Mouse (Mus musculus) heart, postnatal 25 days (tissue): ENCODE data around the gene Rbfox1. TPM values are rescaled to one million over a fixed set of nuclear protein-coding genes. Genes with fewer than 3 reads are reported as not detected.

Experiments
- DNase-seq: peaks from one replicate; pipeline ENCODE4 v3.0.0; 2022; ENCODE audit warnings: low spot score
- intact Hi-C: fragments of 180-260 bp; cut with DNase I; formaldehyde crosslinking; loops from one replicate; pipeline ENCODE4 v1.15.1; 2025
- total RNA-seq, 2 experiments: library from RNA; stranded (reverse); gene quantifications; 2 replicates each; pipeline ENCODE4 v1.2.3; 2021

Rbfox1 gene
- total RNA-seq, 2 experiments from 2014 or later = 47.7 to 48.6 TPM

DNA sequence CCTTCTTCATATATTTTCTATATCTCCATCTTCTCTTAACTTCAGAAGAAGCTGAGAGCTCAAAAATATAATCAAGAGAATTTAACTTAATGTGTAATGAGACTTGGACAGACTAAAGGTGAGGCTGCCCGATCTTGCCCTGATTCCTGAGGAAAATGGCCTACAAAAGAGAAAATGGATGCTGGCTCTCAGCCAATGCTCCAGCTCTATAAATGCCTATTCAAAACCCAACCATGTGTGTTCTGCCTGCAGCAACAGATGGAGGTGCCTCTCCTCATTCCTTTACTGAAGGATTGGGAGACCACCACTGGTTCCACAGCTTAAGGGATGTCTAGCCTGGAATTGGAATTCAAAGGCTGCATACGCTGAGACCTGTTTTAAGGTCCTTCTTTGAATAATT, 861.0 kb downstream of the Rbfox1 start:
- intact Hi-C loops = no loop called here
- no peak for DNase-seq

DNA sequence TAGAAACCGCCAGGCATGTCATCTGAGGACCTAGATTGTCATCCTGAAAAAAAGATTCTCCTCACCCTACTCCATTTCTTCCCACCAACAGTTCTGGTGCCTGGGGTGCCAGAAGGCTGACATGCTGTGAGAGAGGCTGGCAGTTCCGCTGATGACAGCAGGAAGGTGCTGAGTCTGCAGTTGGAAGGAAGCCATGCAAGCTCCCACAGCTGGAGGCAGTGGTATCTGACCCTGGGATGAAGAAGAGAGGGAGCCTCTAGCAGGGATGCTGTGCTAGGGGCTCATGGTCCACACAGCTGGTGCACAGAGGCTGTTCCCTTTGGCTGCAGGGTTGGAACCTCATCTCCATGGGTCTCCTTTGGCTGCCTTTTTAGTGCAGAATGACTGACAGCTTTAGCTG, 865.3 kb downstream of the Rbfox1 start:
- intact Hi-C loops = no loop called here
- DNase-seq = no peak

DNA sequence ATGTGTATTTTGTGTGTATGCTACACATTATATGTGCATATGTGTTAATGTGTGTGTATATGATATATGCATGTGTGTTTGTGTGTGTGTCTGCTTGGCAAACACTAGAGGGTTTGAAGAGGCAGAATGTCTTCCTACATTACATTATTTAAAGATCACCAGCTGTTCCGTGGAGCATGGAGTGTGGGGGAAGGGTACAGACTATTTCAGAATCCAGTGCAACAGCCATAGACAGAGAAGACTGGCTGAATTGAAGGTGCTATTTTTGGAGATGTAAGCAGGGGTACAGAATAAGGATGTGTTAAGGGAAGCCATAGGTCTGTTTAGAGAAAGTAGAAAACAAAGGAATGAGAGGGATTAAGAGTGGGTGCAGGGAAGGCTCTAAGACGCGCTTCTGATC, 869.7 kb downstream of the Rbfox1 start:
- intact Hi-C loops = no loop called here
- DNase-seq = no peak

DNA sequence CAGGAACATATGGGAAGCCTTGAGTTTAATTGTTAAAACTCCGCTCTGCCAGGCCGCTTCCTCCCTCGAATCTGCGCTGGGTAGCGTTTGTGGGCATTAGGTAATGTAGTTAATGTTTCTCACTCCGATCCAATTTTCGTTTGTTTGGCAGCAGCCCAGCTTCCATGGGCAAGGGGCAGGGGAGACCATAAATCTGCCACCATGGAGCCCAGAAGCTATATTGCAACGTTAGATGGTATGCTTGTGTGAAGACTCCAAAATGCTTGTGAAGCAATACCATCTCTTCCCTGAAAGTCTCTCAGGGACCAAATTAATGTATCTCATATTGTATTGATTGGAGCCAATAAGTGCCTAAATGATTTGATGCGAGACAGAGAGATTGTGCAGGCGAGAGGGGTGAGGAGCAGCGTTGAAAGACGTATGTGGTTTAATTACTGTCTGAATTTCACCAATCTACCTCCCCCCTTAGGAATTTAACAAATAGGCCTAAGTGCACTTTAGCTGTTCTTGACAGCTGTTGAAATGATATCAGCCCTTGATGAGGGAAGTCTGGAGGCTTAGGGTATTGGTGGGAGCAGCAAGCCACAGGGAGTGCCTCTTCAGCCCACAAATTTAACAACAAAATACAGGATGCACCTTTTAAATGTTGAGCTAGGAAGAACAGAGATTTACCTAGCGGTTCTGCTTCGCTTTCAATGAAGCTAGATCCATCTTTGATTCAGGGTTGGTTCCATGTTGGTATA, 884.5 kb downstream of the Rbfox1 start:
- intact Hi-C loops = no loop called here
- DNase-seq = no peak

DNA sequence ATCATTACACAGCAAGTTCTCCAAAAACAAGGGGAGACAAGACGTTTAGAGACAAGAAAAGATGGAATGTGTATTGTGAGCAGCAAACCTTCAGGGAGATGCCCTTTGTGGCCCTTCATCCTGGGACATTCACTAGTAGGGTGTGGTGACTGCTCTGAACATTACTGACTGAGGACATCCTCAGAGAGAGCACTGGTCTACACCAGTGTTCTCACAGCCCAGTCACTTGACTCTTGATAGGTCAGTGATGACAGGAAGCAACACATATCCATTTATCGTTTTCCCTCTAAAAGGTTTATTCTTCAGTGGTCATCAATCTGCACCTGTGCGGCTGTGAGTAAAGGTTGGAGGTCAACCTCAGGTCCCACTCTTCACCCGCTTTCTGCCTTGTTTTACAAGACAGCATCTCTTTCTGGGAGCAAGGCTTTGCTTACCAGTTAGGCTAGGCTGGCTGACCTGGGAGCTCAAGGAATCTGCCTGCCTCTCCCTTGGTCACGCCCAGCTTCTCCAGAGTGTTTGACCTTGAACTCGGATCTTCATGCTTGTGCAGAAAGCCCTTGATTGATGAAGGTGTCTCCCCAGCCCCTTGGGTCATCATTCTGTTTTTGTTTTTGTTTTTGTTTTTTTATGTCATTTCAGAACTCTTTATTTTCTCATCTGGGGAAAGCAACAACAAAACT, 892.5 kb downstream of the Rbfox1 start:
- no peak for DNase-seq
- intact Hi-C loops = no loop called here

DNA sequence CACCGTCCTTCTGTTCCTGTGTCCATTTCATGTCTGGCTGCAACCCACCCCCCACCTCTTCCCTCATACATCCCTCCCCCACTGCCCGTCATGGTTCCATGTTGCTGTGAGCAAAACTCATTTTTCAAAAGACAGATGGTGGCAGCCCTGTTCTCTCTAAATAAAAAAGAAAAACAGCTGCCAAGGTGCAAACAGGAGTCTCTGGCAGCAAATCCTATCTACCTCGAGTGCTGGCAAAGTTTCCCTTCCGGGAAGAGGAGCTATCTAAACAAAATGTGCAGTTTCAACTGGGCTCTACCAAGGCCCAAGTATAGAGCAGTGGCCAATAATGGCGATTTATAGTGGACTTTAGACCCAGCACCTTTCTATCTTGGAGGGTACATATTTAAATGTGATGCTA, 899.0 kb downstream of the Rbfox1 start:
- intact Hi-C loops = no loop called here

DNA sequence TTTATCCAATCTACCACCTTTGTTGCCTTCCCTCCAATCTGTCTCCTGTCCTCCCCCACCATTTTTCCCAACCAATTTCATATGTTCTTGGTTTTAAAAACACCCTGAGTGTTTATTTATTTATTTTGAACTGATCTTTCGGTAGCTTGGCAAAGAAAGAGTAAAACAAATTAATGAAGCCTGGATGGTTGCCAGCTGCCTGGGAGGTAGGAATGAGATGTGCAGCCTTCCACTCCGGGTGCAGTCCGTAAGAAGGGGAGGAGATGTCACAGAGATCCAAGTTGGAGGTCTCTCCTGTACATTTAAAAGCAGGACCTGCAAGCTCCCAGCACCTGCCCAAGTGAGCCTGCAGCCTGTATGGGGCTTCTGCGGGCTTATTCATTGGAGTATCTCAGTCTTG, 899.9 kb downstream of the Rbfox1 start:
- intact Hi-C loops = no loop called here
- DNase-seq = no peak

More for the DNA sequence above, 899.0 kb downstream of the Rbfox1 start:
- DNase-seq = no peak

DNA sequence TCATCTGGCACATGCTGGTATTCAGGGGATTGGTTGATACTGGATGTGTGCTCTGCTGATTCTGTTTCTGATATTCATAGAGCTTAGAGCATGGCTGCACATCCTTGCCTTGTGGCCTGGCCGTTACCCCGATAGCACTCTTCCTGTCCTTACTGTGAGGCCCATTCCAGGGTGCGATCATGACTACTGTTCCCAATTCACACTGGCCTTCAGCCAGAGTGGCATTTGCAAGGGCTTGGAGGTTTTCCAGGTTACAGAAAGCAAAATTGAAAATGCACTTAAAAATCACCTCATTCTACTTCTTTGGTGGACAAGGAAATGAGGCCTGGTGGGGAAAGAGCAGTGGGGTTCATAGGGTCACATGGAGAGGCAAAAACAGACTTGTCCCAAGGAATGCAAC, 906.1 kb downstream of the Rbfox1 start:
- intact Hi-C loops = loop anchor here (10.0 kb wide), 1 partner anchor 286 kb away; no protein-coding TSS in a partner anchor
- DNase-seq = no peak

DNA sequence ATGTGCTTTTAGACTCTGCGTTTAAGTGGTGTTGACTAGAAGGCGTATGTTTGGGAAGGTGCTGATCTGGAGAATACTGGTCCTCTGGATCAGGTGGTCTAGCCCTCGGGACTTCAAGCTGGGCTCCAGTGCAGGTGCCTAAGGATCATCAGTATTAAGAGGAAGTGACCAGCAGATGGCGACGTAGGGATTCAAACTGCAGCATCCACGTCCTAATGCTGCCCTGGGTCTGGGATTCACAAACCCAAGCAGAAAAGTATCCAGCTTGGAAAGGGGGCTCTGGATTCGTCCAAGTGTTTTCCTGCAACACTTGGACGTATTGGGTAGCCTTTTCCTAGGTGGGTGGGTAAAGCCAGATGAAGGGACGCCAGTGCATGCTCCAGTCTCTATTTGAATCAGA, 906.5 kb downstream of the Rbfox1 start:
- no peak for DNase-seq
- intact Hi-C loops = loop anchor here (10.0 kb wide), 1 partner anchor 287 kb away; no protein-coding TSS in a partner anchor

DNA sequence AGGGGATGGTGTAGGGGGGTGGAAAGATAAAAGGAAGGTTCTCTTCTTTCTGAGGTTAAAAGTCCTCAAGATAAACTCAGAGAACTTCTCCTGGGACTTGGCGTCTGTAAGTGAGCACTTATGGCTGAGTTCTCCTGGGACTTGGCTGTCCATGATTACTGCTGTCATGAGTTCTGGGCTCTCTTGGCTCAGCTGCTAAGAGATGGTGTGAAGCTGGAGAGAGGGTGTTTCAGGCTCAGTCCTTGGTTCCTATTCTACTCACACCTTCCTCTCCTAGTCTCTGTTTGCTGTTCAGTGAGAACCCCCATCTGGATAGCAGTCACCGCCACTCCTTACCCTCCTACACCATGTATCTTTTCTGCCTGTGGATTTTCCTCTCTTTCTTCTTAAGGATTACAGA, 921.1 kb downstream of the Rbfox1 start:
- intact Hi-C loops = no loop called here

DNA sequence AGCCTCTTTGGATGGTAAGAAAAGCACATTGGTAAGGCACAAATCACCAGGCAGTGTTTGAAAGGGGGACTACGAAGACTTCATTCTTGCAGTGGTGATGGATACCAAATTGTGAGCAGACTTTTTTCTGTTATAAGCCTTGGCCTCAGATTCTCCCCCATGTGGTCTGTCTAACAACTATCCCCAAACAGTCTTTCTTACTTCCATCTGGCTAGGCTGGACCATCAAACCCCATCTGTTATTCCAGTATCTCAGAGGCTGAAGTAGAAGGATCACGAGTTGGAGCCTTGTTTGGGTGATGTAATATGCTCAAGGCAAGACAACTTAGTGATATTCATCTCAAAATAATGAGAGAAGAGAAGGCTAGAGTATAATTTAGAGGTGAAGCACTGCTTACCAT, 922.7 kb downstream of the Rbfox1 start:
- no peak for DNase-seq
- intact Hi-C loops = no loop called here

More for the DNA sequence above, 921.1 kb downstream of the Rbfox1 start:
- no peak for DNase-seq

DNA sequence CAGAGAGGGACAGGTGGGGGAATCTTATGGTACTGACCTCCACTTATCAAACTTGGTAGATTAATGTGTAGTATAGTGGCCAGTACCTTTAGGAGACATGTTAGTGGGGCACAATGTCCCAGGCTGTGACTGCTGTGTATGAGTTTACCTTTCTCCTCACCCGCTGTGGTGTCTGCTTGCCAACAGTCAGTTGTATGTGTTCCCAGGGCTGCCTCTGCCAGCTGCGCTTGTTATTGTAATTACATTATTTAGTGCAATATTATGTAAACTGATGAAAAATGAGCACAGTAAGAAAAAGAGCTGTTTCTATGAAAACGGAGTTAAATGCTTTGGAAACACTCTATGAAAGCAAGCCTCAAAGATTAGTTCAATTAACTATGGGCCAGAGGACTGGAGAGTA, 928.7 kb downstream of the Rbfox1 start:
- intact Hi-C loops = no loop called here
- no peak for DNase-seq

DNA sequence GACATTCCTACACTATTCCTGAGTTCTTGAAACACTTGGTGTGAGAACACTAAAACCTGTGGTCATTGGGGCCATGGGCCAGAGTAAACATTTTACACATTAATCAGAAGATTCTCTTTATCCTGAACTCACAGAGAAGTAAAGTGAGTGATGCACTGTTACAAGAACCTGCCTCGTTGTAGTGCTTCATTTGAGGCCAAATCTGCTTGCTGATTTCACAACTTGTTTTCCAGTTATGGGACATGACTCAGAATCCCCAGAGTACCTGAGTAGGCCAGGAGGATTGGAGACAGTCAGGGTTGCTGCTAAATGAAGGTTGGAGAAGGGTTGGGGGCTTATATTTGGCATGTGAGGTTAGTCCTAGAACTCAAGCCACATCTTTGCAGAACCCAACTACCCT, 936.6 kb downstream of the Rbfox1 start:
- no peak for DNase-seq
- intact Hi-C loops = no loop called here

DNA sequence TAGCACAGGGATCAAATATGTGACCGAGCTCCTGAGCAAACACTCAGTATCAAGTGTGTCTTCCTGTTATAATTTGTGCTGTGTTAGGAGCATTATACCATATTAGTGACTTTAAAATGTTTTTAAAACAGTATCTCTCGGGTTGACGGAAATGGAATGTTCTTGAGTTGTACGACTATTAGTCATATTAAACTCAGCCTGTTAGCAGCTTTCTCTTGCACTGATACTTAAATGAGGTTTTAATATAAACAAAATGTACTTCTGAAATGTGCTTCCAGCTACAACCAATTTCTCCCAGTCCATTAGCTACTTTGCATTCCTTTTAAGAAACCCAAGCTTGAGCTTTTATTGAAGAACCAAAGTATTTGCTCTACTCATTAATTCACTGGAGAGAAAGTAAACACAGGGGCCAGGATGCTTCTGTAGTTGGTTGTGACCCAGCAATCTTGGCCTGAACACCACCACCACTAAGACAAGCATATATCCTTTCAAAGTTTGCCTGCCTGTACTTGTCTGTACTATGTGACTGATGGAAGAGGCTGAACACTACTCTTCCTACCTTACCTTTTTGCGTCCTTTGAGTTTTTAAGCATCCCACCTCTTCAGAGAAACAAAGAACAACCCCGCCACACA, 944.9 kb downstream of the Rbfox1 start:
- no peak for DNase-seq
- intact Hi-C loops = no loop called here

DNA sequence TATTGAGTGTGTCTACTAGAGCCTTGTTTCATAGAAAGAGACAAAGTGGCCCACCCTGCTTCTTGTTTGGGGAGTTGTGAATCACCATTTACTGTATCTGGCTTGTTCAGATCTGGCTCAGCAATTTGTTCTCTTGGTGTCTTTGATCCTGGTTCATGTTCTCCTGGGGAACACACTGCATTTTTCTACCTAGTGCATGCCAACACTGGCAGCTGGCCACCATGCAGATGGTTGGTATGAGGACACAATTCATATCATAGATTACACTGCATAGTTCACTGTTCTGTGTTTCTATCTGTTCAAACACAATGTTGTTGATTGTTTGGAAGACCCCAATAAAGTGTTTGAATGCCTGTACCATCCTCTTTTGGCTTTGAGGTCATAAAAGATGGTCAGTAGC, 948.3 kb downstream of the Rbfox1 start:
- intact Hi-C loops = no loop called here
- DNase-seq = no peak

DNA sequence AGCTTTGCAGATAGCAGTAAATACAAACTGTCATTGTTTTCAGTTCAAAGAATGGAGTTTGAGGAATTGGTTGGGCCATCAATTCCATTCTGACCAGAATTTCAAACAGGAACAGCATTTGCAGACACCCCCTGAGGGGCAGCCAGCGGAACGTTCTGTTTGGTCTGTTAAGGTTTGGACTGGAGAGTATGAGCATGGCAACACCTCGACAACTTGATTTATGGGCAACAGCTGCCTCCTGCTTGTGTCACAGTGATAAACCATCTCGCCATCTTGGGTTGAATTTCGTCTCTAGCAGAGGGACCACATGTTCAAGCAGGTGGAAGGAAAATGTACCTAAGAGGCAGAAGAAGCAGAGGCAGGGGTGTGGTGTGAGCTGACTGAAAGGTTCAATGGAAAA, 949.9 kb downstream of the Rbfox1 start:
- DNase-seq = no peak
- intact Hi-C loops = no loop called here

DNA sequence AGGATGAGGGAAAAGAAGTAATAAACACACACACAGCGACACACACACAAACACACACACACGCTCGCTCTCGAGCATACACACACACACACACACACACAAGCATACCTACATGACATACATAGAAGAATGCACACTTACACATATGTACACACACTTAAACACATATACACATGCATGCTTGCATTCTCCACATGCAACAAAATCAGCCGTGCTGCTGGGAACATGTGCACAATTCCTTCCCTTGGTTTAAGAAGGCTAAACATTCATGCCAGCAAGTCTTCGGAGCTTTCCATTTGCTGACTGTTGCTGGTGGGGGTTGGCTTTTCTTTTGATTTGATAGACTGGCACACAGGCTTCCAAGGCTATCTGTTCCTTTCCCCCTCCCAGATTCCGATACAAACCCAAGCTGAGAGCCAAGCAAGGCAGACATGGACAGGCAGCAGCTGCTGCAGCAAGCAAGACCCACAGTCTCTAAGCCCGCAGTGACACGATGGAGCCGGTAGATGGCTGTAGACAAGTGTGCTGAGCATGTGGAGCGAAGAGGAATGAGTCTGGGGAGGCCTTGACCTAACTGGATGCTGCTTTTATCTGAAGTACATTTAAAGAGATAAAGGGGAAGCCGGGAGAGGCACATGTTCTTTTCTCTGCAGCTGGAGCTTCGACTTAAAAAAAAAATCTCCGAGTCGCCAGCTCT, 954.3 kb downstream of the Rbfox1 start:
- peak; percentile 33 for DNase-seq
- intact Hi-C loops = no loop called here

DNA sequence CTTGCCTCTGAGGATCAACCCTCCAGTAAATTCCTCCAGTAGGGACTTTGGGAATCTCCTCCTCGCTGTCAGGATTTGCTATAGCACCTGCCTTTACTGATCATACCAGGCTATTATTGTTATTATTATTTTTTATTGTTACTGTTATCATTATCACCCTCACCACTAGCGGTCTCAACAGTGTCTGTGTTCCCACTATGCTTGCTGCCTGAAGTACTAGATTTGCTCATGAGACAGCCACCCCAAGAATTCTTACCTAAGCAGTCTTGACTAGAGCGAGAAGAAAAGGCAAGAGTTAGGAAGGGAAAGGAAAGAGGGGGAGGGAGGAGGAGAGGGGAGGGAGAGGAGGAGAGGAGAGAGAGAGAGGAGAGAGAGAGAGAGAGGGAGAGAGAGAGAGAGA, 954.9 kb downstream of the Rbfox1 start:
- DNase-seq = no peak
- intact Hi-C loops = loop anchor here (10.0 kb wide), 1 partner anchor 205 kb away; no protein-coding TSS in a partner anchor

DNA sequence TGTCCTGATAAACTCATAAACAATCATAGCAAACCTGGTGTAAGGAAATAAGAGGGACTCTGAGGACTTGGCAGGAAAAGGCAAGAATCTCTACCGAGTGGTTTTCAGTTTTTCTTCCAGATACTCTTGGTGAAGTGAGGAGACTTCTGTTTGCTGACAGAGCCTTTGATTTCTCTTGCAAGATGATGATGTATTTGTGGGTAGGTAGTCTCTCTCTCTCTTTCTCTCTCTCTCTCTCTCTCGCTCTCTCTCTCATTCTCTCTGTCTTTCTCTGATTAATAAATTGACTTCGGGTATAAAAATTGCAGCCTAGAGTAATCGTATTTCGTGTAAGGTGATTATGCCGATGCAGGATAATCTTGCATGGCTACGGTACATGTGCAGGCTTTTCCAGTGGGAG, 955.3 kb downstream of the Rbfox1 start:
- no peak for DNase-seq
- intact Hi-C loops = loop anchor here (10.0 kb wide), 1 partner anchor 204 kb away; no protein-coding TSS in a partner anchor

DNA sequence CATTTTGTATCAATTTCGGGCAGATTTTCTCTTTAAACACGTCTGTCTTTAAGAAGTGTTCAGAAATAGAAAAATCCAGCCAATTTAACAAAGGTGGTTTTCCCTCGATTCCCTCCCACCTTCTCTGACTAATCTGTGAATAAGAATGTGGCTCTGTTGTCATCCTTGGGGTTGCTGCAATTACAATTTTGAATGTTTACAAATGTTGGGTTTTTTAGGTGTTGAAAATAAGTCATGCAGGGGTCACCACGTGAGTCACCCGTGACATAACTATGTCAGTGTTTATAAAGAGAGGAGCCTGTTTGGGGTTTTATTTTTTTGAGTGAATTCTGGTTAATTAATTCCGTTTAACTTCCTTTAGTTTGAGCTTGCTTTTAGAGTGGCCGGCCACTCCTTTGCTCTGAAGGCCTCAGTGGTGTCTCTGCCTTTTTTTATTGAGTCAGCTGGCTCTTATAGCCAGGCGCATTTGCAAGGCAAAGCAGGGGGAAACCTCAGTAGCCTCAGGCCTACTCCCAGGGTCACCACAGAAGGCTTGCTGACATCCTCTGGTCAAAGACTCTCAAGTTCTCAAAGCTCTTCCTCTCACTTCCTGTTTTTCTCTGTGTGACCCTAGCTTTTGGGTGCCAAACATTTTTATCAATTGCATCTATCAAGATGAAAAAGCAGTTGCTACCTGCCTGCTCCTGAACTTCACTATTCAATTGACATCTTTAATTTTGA, 957.1 kb downstream of the Rbfox1 start:
- no peak for DNase-seq
- intact Hi-C loops = loop anchor here (10.0 kb wide), 1 partner anchor 203 kb away; no protein-coding TSS in a partner anchor
